Mouse (Mus musculus) heart, embryonic 10.5 days (tissue): ENCODE results near the gene Igfbp1. TPM values are rescaled to one million over a fixed set of nuclear protein-coding genes. Genes with fewer than 3 reads are reported as not detected.
A peak's percentile ranks its signal among the peaks of the same experiment; 100 is the strongest.

ENCODE experiments used
- DNase-seq: peaks from one replicate; pipeline ENCODE4 v3.0.0-alpha.2; 2017; ENCODE audit warnings: low spot score
- H3K27ac ChIP-seq: fragments of 300-500 bp; sonication (generic); 2 replicates; pipeline ENCODE4 v1.5.1; 2016; ENCODE audit warnings: mild to moderate bottlenecking
- H3K27me3 ChIP-seq: fragments of 300-500 bp; sonication (generic); 2 replicates; pipeline ENCODE4 v1.6.1; 2016; ENCODE audit warnings: mild to moderate bottlenecking; ENCODE audit not compliant: poor library complexity, insufficient read depth, severe bottlenecking
- H3K36me3 ChIP-seq: fragments of 300-500 bp; sonication (generic); 2 replicates; pipeline ENCODE4 v1.6.1; 2016; ENCODE audit warnings: mild to moderate bottlenecking, moderate library complexity
- H3K4me1 ChIP-seq: fragments of 300-500 bp; sonication (generic); 2 replicates; pipeline ENCODE4 v1.6.1; 2016; ENCODE audit warnings: mild to moderate bottlenecking
- H3K4me3 ChIP-seq: fragments of 300-500 bp; sonication (generic); 2 replicates; pipeline ENCODE4 v1.5.1; 2016; ENCODE audit warnings: mild to moderate bottlenecking, moderate library complexity
- H3K9me3 ChIP-seq: fragments of 300-500 bp; sonication (generic); 2 replicates; pipeline ENCODE4 v1.6.1; 2016; ENCODE audit warnings: mild to moderate bottlenecking, moderate library complexity
- WGBS: fragments of 180-500 bp; shearing (Covaris S2); methylation state at CpG from one replicate; pipeline ENCODE4 v1.1.7; 2016; 5-methylcytosine and 5-hydroxymethylcytosine counted together
- polyA plus RNA-seq: library from polyadenylated mRNA; unstranded; fragments of >200 nt; fragmentation: Nextera tagmentation; extraction: Ambion mirVana; gene quantifications from 2 replicates; pipeline ENCODE4 v1.2.1, GENCODE M21; 2016

Gene Igfbp1
- polyA plus RNA-seq, 1 experiment from 2014 or later: 4.3 TPM

- no peak for DNase-seq
These were observed 23.9 kb upstream of the Igfbp1 start for GRCm38 (mm10) chr11:7173664-7174063.

GRCm38 (mm10) chr11:7178724-7179123 lies 18.9 kb upstream of the Igfbp1 start:
- H3K36me3 ChIP-seq: no peaks in the 10 kb centered on the region
- no peak overlapping the region for H3K4me3 ChIP-seq
- DNase-seq: no peak
- no peaks in the 10 kb centered on the region for H3K4me1 ChIP-seq
- H3K9me3 ChIP-seq: no peaks in the 10 kb centered on the region
- H3K27ac ChIP-seq: no peak overlapping the region
- no peaks in the 10 kb centered on the region for H3K27me3 ChIP-seq
- WGBS: 64% methylated on average over 4 of the region's 4 CpGs

More at GRCm38 (mm10) chr11:7173664-7174063, 23.9 kb upstream of the Igfbp1 start:
- 76% methylated on average over 6 of the region's 6 CpGs for WGBS
- H3K36me3 ChIP-seq: peaks cover 13% of the 10 kb centered on the region; the same call in 1 of the 2 replicates
- H3K4me1 ChIP-seq: no peaks in the 10 kb centered on the region
- H3K4me3 ChIP-seq: no peak overlapping the region
- no peaks in the 10 kb centered on the region for H3K27me3 ChIP-seq
- H3K27ac ChIP-seq: no peak overlapping the region
- no peaks in the 10 kb centered on the region for H3K9me3 ChIP-seq

GRCm38 (mm10) chr11:7179276-7179675 lies 18.3 kb upstream of the Igfbp1 start:
- Histone ChIP-seq H3K27ac (no peak overlapping the region), H3K9me3 (no peaks in the 10 kb centered on the region), H3K4me3 (no peak overlapping the region), H3K4me1 (no peaks in the 10 kb centered on the region), H3K27me3 (no peaks in the 10 kb centered on the region), H3K36me3 (no peaks in the 10 kb centered on the region)
- 81% methylated on average over 2 of the region's 2 CpGs for WGBS
- DNase-seq: no peak

GRCm38 (mm10) chr11:7182409-7183042 lies 15.1 kb upstream of the Igfbp1 start:
- Histone ChIP-seq H3K36me3 (no peaks in the 10 kb centered on the region), H3K27me3 (no peaks in the 10 kb centered on the region), H3K9me3 (no peaks in the 10 kb centered on the region), H3K4me3 (no peak overlapping the region), H3K27ac (no peak overlapping the region), H3K4me1 (peaks cover 20% of the 10 kb centered on the region)
- DNase-seq: no peak
- 50% methylated on average over 8 of the region's 8 CpGs for WGBS

GRCm38 (mm10) chr11:7184420-7184819 lies 13.2 kb upstream of the Igfbp1 start:
- no peaks in the 10 kb centered on the region for H3K9me3 ChIP-seq
- WGBS: 48% methylated on average over 1 of the region's 1 CpGs
- peaks cover 20% of the 10 kb centered on the region for H3K4me1 ChIP-seq
- H3K27me3 ChIP-seq: no peaks in the 10 kb centered on the region
- H3K4me3 ChIP-seq: no peak overlapping the region
- no peak for DNase-seq
- no peaks in the 10 kb centered on the region for H3K36me3 ChIP-seq
- H3K27ac ChIP-seq: no peak overlapping the region; the same call in 1 of the 2 replicates

GRCm38 (mm10) chr11:7187472-7187871 lies 10.1 kb upstream of the Igfbp1 start:
- H3K27ac ChIP-seq: no peak overlapping the region
- WGBS: 61% methylated on average over 8 of the region's 8 CpGs

GRCm38 (mm10) chr11:7188469-7188868 lies 9.1 kb upstream of the Igfbp1 start, which contains the start of gene Gm11985:
Gene Gm11985, minus strand, starts transcription at chr11:7188569.
- peaks cover 37% of the 10 kb centered on the region for H3K4me1 ChIP-seq
- H3K4me3 ChIP-seq: no peak within 1 kb of the TSS
- no peak for DNase-seq
- H3K36me3 ChIP-seq: no peaks in the 10 kb centered on the region
- H3K9me3 ChIP-seq: no peaks in the 10 kb centered on the region
- 88% methylated on average over 13 of the region's 13 CpGs for WGBS
- no peak within 1 kb of the TSS for H3K27ac ChIP-seq
- H3K27me3 ChIP-seq: 0 out of 2 replicates have a peak, but pooled peaks cover 2% of the 10 kb centered on the region

More at GRCm38 (mm10) chr11:7187472-7187871, 10.1 kb upstream of the Igfbp1 start:
- no peaks in the 10 kb centered on the region for H3K9me3 ChIP-seq
- peaks cover 27% of the 10 kb centered on the region for H3K4me1 ChIP-seq
- no peak for DNase-seq
- 0 out of 2 replicates have a peak, but pooled peaks cover 2% of the 10 kb centered on the region for H3K27me3 ChIP-seq
- H3K4me3 ChIP-seq: no peak overlapping the region
- H3K36me3 ChIP-seq: no peaks in the 10 kb centered on the region

GRCm38 (mm10) chr11:7192710-7193109 lies 4.9 kb upstream of the Igfbp1 start:
- Histone ChIP-seq H3K27ac (no peak overlapping the region), H3K4me3 (no peak overlapping the region), H3K27me3 (peaks cover 2% of the 10 kb centered on the region; the same call in 1 of the 2 replicates), H3K4me1 (peaks cover 17% of the 10 kb centered on the region; the same call in 1 of the 2 replicates), H3K9me3 (no peaks in the 10 kb centered on the region), H3K36me3 (no peaks in the 10 kb centered on the region)
- DNase-seq: no peak
- 40% methylated on average over 6 of the region's 6 CpGs for WGBS

GRCm38 (mm10) chr11:7193134-7193533 lies 4.4 kb upstream of the Igfbp1 start:
- H3K4me3 ChIP-seq: no peak overlapping the region
- peaks cover 6% of the 10 kb centered on the region; the same call in 1 of the 2 replicates for H3K27me3 ChIP-seq
- H3K36me3 ChIP-seq: no peaks in the 10 kb centered on the region
- H3K4me1 ChIP-seq: peaks cover 17% of the 10 kb centered on the region; the same call in 1 of the 2 replicates
- no peak for DNase-seq
- 70% methylated on average over 9 of the region's 9 CpGs for WGBS
- no peaks in the 10 kb centered on the region for H3K9me3 ChIP-seq
- no peak overlapping the region for H3K27ac ChIP-seq

GRCm38 (mm10) chr11:7194432-7195311 lies 2.9 kb upstream of the Igfbp1 start:
- Histone ChIP-seq H3K4me1 (peaks cover 16% of the 10 kb centered on the region; the same call in 1 of the 2 replicates), H3K27me3 (peaks cover 11% of the 10 kb centered on the region; the same call in 1 of the 2 replicates), H3K27ac (no peak overlapping the region), H3K9me3 (no peaks in the 10 kb centered on the region), H3K4me3 (no peak overlapping the region), H3K36me3 (no peaks in the 10 kb centered on the region)
- no peak for DNase-seq
- 90% methylated on average over 10 of the region's 10 CpGs for WGBS

- H3K9me3 ChIP-seq: no peaks in the 10 kb centered on the region
- peaks cover 11% of the 10 kb centered on the region; the same call in 1 of the 2 replicates for H3K27me3 ChIP-seq
- H3K27ac ChIP-seq: no peak overlapping the region
- H3K4me1 ChIP-seq: peaks cover 11% of the 10 kb centered on the region; the same call in 1 of the 2 replicates
- no peak overlapping the region for H3K4me3 ChIP-seq
- WGBS: 81% methylated on average over 4 of the region's 4 CpGs
- no peak for DNase-seq
- no peaks in the 10 kb centered on the region for H3K36me3 ChIP-seq
These were observed 2.3 kb upstream of the Igfbp1 start for GRCm38 (mm10) chr11:7195312-7195685.

- DNase-seq: no peak
- Histone ChIP-seq H3K27me3 (peaks cover 8% of the 10 kb centered on the region; the same call in 1 of the 2 replicates), H3K27ac (0 out of 2 replicates have a peak overlapping the region, but pooled peaks have one; percentile 25), H3K4me1 (peaks cover 5% of the 10 kb centered on the region; the same call in 1 of the 2 replicates), H3K4me3 (no peak overlapping the region), H3K36me3 (no peaks in the 10 kb centered on the region), H3K9me3 (no peaks in the 10 kb centered on the region)
- WGBS: 89% methylated on average over 19 of the region's 19 CpGs
These were observed 424 bp downstream of the Igfbp1 start for GRCm38 (mm10) chr11:7198006-7198405.
